Mouse (Mus musculus) liver, adult 2 months (tissue): ENCODE results near the gene Efcab5.

Experiments used
- CTCF ChIP-seq: fragments of 200-500 bp; IDR thresholded peaks from 2 replicates; pipeline ENCODE4 v1.5.1; 2011; ENCODE audit warnings: low read depth, low read length, control low read depth
- POLR2A ChIP-seq: fragments of 200-500 bp; IDR thresholded peaks from 2 replicates; pipeline ENCODE4 v1.6.1; 2011; ENCODE audit warnings: low read length, control low read depth; ENCODE audit not compliant: insufficient read depth; ENCODE audit errors: extremely low read depth

DNA sequence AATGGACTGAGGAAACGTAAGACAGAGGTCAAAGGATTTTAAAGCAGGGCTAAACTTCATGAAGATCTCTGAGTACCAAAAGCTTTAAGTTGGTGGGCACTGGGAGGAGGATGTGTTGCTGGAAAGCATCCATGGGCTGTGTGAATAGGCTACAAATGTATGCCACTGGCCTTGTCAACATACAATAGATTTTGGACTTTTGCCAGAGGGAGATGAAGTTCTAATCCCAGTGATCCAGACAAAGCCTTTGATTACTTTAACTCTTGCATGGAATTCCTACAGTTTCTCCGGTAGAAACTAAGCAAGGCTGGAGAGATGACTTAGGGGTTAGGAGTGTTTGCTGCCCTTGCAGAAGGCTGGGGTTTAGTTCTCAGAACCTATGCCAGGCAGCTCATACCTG lies 6.2 kb downstream of the Efcab5 start:
- TF ChIP-seq POLR2A (no peak), CTCF (no peak)
